Mouse (Mus musculus) subcutaneous adipose tissue, adult 2 months (tissue): ENCODE data around the gene Apol9a. TPM values are rescaled to one million over a fixed set of nuclear protein-coding genes. Genes with fewer than 3 reads are reported as not detected.

Source experiments
- polyA plus RNA-seq: library from polyadenylated mRNA; depleted of rRNA; stranded (reverse); fragments of >200 nt; gene quantifications from 2 replicates; pipeline ENCODE4 v1.2.3, GENCODE M21; 2012; ENCODE audit warnings: low replicate concordance; rRNA removed

The Apol9a gene
- 3.8 and 9.2 TPM in 2 replicates for polyA plus RNA-seq

DNA sequence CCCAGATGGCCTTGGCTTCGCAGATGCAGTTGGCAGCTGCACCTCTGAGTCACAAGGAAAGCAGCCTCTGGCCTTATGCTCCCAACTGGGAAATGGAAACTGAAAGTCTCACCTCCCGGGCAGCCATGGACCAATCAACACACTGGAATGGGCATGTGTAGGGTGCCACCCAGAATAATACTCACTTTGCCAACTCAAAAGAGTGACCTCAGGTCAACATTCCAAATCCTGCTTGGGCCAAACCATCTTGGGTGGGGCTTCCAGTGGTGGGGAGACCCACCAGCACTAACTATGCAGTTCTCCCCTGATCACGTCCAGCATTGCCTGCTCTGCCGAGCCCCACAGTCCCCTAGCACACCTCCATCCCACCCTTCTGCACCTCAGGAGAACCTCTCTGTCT lies at the start of gene Apol9a:
Gene Apol9a, minus strand, starts transcription at position 101 of the 400 bp plus-strand sequence.

DNA sequence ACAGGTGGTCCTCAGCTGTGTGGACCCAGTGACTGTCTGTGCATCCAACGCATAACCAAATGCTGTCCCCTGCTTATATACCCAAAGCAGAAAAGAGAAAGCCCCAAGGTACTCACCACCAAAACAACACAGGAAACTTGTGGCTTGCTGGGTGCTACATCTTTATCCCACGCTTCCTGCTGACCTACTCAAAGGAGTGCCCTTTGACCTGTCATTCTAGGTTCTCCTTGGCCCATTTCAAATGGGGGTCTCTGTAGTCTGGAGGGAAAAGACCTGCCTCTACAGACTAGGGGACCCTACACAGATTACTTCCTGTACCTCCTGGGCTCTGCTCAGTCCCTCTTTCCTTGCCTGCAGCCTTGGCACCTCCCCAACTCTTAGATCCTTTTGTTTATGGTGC lies 36.5 kb upstream of the Apol9a start, which contains the start of gene Apol7b:
Gene Apol7b, minus strand, starts transcription at position 101 of the 400 bp plus-strand sequence.

DNA sequence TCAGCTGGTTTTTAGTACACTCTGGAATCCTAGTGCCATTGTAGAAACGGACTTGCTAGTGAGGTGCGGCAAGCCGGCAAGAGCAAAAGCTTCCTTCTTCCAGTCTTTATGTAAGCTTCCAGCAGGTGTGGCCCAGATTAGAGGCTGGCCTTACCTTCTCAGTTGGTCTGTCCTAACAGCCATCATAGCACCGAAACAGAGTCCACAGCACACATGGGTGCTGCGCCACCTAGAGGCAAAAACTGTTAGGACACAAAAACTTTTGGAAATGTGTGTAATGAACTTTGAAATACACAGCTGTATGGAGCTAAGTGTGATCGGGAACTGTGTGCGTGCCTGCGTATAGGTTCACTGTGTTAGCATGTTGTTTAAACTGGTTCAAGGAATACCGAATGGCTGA lies 11.9 kb downstream of the Apol9a start, which contains the start of gene Apol7a:
Gene Apol7a, minus strand, starts transcription at position 84 of the 400 bp plus-strand sequence.

Other genes starting within 250 kb of the Apol9a start
- gene Rbfox2, start 104.1 kb downstream of the Apol9a start, polyA plus RNA-seq, result 57.7 and 112 TPM in 2 replicates
- gene Apol7a, start 12.0 kb downstream of the Apol9a start, polyA plus RNA-seq, result 0.20 and 1.2 TPM in 2 replicates
- not detected in 2 replicates for gene Apol7b, start 36.4 kb upstream of the Apol9a start, polyA plus RNA-seq
- not detected in 2 replicates for gene Apol10a, start 65.9 kb upstream of the Apol9a start, polyA plus RNA-seq
- gene Apol11a, start 97.1 kb upstream of the Apol9a start, polyA plus RNA-seq, result not detected in 2 replicates
- gene Apol7c, start 122.2 kb upstream of the Apol9a start, polyA plus RNA-seq, result 0.36 and 0.49 TPM in 2 replicates
- gene 1700025B11Rik, start 150.8 kb upstream of the Apol9a start, polyA plus RNA-seq, result not detected in 2 replicates
- gene Apol10b, start 185.0 kb upstream of the Apol9a start, polyA plus RNA-seq, result 1.7 and 3.8 TPM in 2 replicates
- not detected in 2 replicates for gene Gm36245, start 188.1 kb upstream of the Apol9a start, polyA plus RNA-seq
- 0.05 TPM in 1 of 2 replicates, not detected in the other for gene Apol11b, start 232.2 kb upstream of the Apol9a start, polyA plus RNA-seq